Mouse (Mus musculus) erythroblast, embryonic 14.5 days (primary cell): ENCODE data around the gene Prx. TPM values are rescaled to one million over a fixed set of nuclear protein-coding genes. Genes with fewer than 3 reads are reported as not detected.

ENCODE experiments used
- H3K27me3 ChIP-seq: 2 replicates; pipeline ENCODE4 v1.6.1; 2012; ENCODE audit warnings: inconsistent platforms; ENCODE audit not compliant: control insufficient read depth
- H3K36me3 ChIP-seq: 2 replicates; pipeline ENCODE4 v1.6.1; 2012; ENCODE audit warnings: mild to moderate bottlenecking, inconsistent platforms; ENCODE audit not compliant: control insufficient read depth
- H3K4me1 ChIP-seq: 2 replicates; pipeline ENCODE4 v1.6.1; 2012; ENCODE audit warnings: inconsistent platforms; ENCODE audit not compliant: control insufficient read depth
- H3K4me3 ChIP-seq: replicated peaks from 2 replicates; pipeline ENCODE3; 2012; ENCODE audit warnings: moderate library complexity, mild to moderate bottlenecking, inconsistent platforms
- H3K9me3 ChIP-seq: 2 replicates; pipeline ENCODE4 v1.6.1; 2012; ENCODE audit warnings: low read length, inconsistent platforms, mixed read lengths; ENCODE audit not compliant: control insufficient read depth
- GATA1 ChIP-seq: IDR thresholded peaks from 2 replicates; pipeline ENCODE4 v1.6.1; 2012; ENCODE audit warnings: low read length, inconsistent platforms, mixed read lengths
- TAL1 ChIP-seq: IDR thresholded peaks from 3 replicates; pipeline ENCODE4 v1.6.1; 2012; ENCODE audit warnings: low read length, inconsistent platforms, mixed read lengths
- polyA plus RNA-seq: library from polyadenylated mRNA; stranded (reverse); fragments of >175 nt; gene quantifications from 2 replicates; pipeline ENCODE4 v1.2.3, GENCODE M21; 2012

The Prx gene
- polyA plus RNA-seq, 1 experiment: 0.41 TPM

DNA sequence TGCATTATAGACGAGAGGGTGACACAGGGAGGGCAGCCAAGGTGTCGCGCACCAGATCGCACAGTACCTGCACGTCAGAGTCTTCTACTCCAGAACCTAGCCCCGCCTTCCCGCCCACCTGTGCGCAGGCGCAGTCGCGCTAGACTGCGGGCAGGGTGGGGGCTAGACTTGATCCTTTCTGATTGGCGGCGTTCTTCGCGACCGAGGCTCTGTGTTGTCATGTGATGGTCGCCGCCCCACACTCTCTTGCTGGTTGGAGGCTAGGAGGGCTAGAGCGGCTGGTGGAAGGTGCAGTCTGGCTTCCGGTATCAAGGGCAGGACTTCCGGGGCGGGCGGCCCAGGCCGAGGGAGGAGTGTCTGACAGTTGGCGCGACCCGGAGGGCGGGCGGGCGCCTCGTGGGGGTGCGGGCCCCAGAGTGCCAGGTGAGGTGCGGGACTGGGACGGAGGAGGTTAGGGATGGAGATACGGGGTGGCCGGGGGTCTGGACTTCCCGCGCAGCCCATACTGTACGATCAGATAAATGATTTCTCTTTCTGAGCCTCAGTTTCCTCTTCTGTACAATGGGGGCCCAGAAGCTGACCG, 53.9 kb downstream of the Prx start, which contains the start of the genes Pld3 and 2310022A10Rik:
Pld3 (minus strand) TSS at position 288 of the 583 bp plus-strand sequence.
2310022A10Rik (plus strand) TSS at position 303 of the 583 bp plus-strand sequence.
- Histone ChIP-seq H3K27me3 (no peaks in the 10 kb centered on the region), H3K36me3 (peaks cover 22% of the 10 kb centered on the region), H3K9me3 (no peaks in the 10 kb centered on the region), H3K4me1 (peaks cover 38% of the 10 kb centered on the region), H3K4me3 (peak within 1 kb of the TSS; percentile 77)
- TF ChIP-seq GATA1: no peak
- TF ChIP-seq TAL1: no peak

DNA sequence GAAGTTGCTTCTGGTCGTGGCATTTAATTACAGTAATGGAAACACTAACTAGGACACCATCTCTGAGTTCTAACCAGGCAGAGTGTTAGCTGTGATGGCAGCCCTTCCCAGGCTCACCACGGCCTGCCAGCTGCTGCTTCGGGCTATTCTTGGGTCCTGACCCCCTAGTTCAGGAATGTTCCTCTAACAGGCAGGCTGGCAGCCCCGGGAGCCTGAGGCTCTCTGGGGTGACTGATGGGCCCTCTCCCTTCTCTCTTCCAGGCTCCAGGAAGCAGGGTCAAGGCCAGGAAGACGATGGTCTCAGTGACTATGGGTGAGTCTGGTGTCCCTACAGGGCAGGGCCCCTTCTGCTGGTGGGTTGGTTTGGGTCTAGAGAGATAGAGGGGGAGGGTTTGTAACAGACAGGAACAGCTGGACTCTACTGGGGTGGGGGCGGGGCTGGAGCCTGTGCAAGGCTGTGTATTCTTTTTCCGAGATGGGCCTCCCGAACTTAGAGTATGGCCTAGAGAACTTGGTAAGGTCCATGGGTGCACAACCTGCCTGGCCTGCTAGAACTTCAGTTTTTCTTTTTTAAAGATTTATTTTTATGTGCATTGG, 61.3 kb downstream of the Prx start:
- TF ChIP-seq TAL1: no peak
- TF ChIP-seq GATA1: no peak
- H3K36me3 ChIP-seq: peaks cover 83% of the 10 kb centered on the region
- no peaks in the 10 kb centered on the region for H3K27me3 ChIP-seq
- no peak overlapping the region for H3K4me3 ChIP-seq
- H3K9me3 ChIP-seq: no peaks in the 10 kb centered on the region
- peaks cover 30% of the 10 kb centered on the region for H3K4me1 ChIP-seq

DNA sequence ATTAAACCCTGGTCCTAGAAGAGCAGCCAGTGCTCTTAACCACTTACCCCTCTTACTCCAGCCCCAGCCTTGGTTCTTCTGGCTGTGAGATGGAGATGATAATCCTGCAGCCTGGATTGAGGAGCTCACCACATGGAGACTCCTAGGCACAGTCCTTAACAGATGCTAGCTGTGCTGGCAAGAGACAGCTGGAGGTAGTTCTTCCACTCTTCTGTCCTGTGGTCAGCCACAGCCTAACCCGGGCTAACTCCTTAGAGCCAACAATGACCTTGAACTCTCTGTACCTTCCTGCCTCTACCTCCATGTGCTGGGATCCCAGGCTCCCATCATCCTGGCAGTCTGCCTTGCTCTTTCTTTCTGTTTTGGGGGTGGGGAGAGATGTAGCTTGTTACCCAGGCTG, 61.9 kb downstream of the Prx start:
- TF ChIP-seq GATA1 (no peak), TAL1 (no peak)
- Histone ChIP-seq H3K36me3 (peaks cover 80% of the 10 kb centered on the region), H3K4me3 (no peak overlapping the region), H3K4me1 (peaks cover 26% of the 10 kb centered on the region), H3K9me3 (no peaks in the 10 kb centered on the region), H3K27me3 (no peaks in the 10 kb centered on the region)

Other genes starting within 250 kb of the Prx start
- 0.09 and 0.19 TPM in 2 replicates for gene Numbl, start 240.9 kb upstream of the Prx start, polyA plus RNA-seq
- 0.01 and 0.03 TPM in 2 replicates for gene Ltbp4, start 161.6 kb upstream of the Prx start, polyA plus RNA-seq
- gene Shkbp1, start 143.3 kb upstream of the Prx start, polyA plus RNA-seq: 13.0 and 15.9 TPM in 2 replicates
- not detected in 2 replicates for gene Gm20479, start 141.9 kb upstream of the Prx start, polyA plus RNA-seq
- 0.01 and 0.02 TPM in 2 replicates for gene Sptbn4, start 51.6 kb upstream of the Prx start, polyA plus RNA-seq
- gene Blvrb, start 51.3 kb upstream of the Prx start, polyA plus RNA-seq: 842 and 917 TPM in 2 replicates
- gene Sertad3, start 25.6 kb upstream of the Prx start, polyA plus RNA-seq: 9.6 and 9.9 TPM in 2 replicates
- 17.9 and 18.5 TPM in 2 replicates for gene Sertad1, start 12.4 kb upstream of the Prx start, polyA plus RNA-seq
- 0.27 and 0.38 TPM in 2 replicates for gene Hipk4, start 23.9 kb downstream of the Prx start, polyA plus RNA-seq
- gene Pld3, start 53.9 kb downstream of the Prx start, polyA plus RNA-seq: 19.1 and 24.1 TPM in 2 replicates
- gene 2310022A10Rik, start 53.9 kb downstream of the Prx start, polyA plus RNA-seq: 6.6 and 8.3 TPM in 2 replicates
- gene Akt2, start 92.2 kb downstream of the Prx start, polyA plus RNA-seq: 4.8 and 5.3 TPM in 2 replicates
- not detected in 2 replicates for gene Ttc9b, start 154.6 kb downstream of the Prx start, polyA plus RNA-seq
- gene Map3k10, start 175.3 kb downstream of the Prx start, polyA plus RNA-seq: 1.8 and 2.0 TPM in 2 replicates
- not detected in 2 replicates for gene Zfp607b, start 190.0 kb downstream of the Prx start, polyA plus RNA-seq
- 0.01 TPM in 2 replicates for gene Zfp60, start 232.1 kb downstream of the Prx start, polyA plus RNA-seq